ENCODE assay signal across 9 mouse cellular contexts in the genomic region with DNA sequence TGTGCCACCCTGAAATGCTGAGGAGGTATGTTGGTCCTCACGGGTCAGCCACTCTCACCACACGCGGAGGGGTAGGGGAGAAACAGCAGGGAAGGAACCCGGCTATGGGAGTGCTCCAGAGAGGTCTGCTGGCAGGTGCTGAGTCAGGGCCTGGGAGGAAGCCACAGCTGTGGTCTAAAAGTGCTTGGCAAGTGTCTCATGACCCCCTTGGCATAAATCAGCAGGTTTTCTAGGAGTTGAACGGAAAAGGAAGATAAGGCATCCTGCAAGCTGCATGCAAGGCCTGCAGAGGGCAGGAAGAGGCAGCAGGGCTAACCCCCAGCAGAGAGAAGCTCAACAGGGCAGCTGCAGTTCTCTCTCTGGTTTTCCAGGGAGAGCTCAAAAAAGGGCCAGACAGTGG. TPM values are rescaled to one million over a fixed set of nuclear protein-coding genes. Genes with fewer than 3 reads are reported as not detected.
DNase-seq lines count a peak whose midpoint lies in the region; ATAC-seq and TF ChIP-seq lines count a peak whose summit lies in the region.
"Had no signal": no experiment of that assay in that cellular context is flagged by ENCODE, and none has a peak within 500 bp of the region (broad histone marks: within the 10 kb centered on the region; RNA-seq: fewer than 3 reads in every experiment).

No protein-coding gene starts in this region.

- ATAC-seq in hindbrain, embryonic 11.5 days (ENCODE audit: low FRiP score), result no peak

- peak overlapping the region; percentile 98 for H3K27ac ChIP-seq in bone marrow macrophage, adult 2 months (ENCODE audit: insufficient read depth, low read depth, low read length)
- no peak overlapping the region for H3K27ac ChIP-seq in hindbrain, embryonic 11.5 days (ENCODE audit: low read depth, low read length)
- H3K27ac ChIP-seq: lung, embryonic 15.5 days had no signal

- peak; percentile 35 to 49 for DNase-seq in lung, adult 18-20 months
- DNase-seq in lung, postnatal 10 days, result no peak
- peak; percentile 62 for DNase-seq in kidney, adult 18-20 months
- DNase-seq in lung, postnatal 36 days, result peak; percentile 46
- DNase-seq in urinary bladder, adult 2 months (ENCODE audit: low spot score), result no peak
- no peak for DNase-seq in hindbrain, embryonic 11.5 days (ENCODE audit: low spot score)
- DNase-seq in left cerebral cortex, adult 11 months (ENCODE audit: low spot score), result no peak

- H3K4me2 ChIP-seq in hindbrain, embryonic 11.5 days (replicated peaks; ENCODE audit: low read depth, low read length), result no peak overlapping the region
- H3K4me2 ChIP-seq: lung, embryonic 15.5 days had no signal

- H3K4me1 ChIP-seq in bone marrow macrophage, adult 2 months (ENCODE audit: control insufficient read depth, insufficient read depth, low read length), result peaks cover 83% of the 10 kb centered on the region
- H3K4me1 ChIP-seq in hindbrain, embryonic 11.5 days (replicated peaks; ENCODE audit: control insufficient read depth, insufficient read depth, low read length), result peaks cover 10% of the 10 kb centered on the region; the same call in 1 of the 2 replicates

- TF ChIP-seq POLR2A in bone marrow macrophage, adult 2 months (IDR thresholded peaks at IDR 0.05; ENCODE audit: borderline replicate concordance, low read depth, low read length), result no peak

- no peak overlapping the region for H3K9ac ChIP-seq in hindbrain, embryonic 11.5 days (ENCODE audit: low read depth, low read length)
- H3K9ac ChIP-seq: lung, embryonic 15.5 days had no signal

- WGBS in hindbrain, embryonic 11.5 days, result 77% methylated on average over 5 of the region's 5 CpGs

- no peak for TF ChIP-seq CTCF in bone marrow macrophage, adult 2 months (IDR thresholded peaks at IDR 0.05; ENCODE audit: low read depth, low read length)

- no peaks in the 10 kb centered on the region for H3K27me3 ChIP-seq in hindbrain, embryonic 11.5 days (ENCODE audit: control insufficient read depth, insufficient read depth, low read length)
- H3K27me3 ChIP-seq: lung, embryonic 15.5 days had no signal

- H3K9me3 ChIP-seq in hindbrain, embryonic 11.5 days (ENCODE audit: control insufficient read depth, low read length), result no peaks in the 10 kb centered on the region
- H3K9me3 ChIP-seq: lung, embryonic 15.5 days had no signal

- peaks cover 10% of the 10 kb centered on the region; the same call in 1 of the 2 replicates for H3K36me3 ChIP-seq in hindbrain, embryonic 11.5 days (ENCODE audit: control insufficient read depth, insufficient read depth, low read length)

- H3K4me3 ChIP-seq in bone marrow macrophage, adult 2 months (ENCODE audit: insufficient read depth, low read length), result peak overlapping the region; percentile 21
- H3K4me3 ChIP-seq in hindbrain, embryonic 11.5 days (ENCODE audit: low read depth, low read length), result no peak overlapping the region
- H3K4me3 ChIP-seq: lung, embryonic 15.5 days had no signal

RNA-seq across cellular contexts. Expression of a gene that starts 5.5 kb away (rescaled TPM):
- 98.2 and 99.0 TPM in 2 replicates for polyA plus RNA-seq in bone marrow macrophage, adult 2 months (2012; ENCODE audit: insufficient read depth, insufficient read length, missing spikeins)
- 55.5 and 78.1 TPM in 2 replicates for polyA plus RNA-seq in urinary bladder, adult 2 months (2012; rRNA removed)
- 112 and 114 TPM in 2 replicates for polyA plus RNA-seq in hindbrain, embryonic 11.5 days (2014; fragmentation: Nextera tagmentation; extraction: Ambion mirVana)

RNA-seq across cellular contexts. Expression of a gene that starts 9.3 kb away (rescaled TPM):
- polyA plus RNA-seq in bone marrow macrophage, adult 2 months (2012; ENCODE audit: insufficient read depth, insufficient read length, missing spikeins), result 11.5 and 14.1 TPM in 2 replicates
- 2.1 and 2.2 TPM in 2 replicates for polyA plus RNA-seq in urinary bladder, adult 2 months (2012; rRNA removed)
- 16.1 and 18.9 TPM in 2 replicates for polyA plus RNA-seq in hindbrain, embryonic 11.5 days (2014; fragmentation: Nextera tagmentation; extraction: Ambion mirVana)

RNA-seq across cellular contexts. Expression of a gene that starts 25.4 kb away (rescaled TPM):
- polyA plus RNA-seq in bone marrow macrophage, adult 2 months (2012; ENCODE audit: insufficient read depth, insufficient read length, missing spikeins), result 41.5 and 52.8 TPM in 2 replicates
- 50.4 and 51.1 TPM in 2 replicates for polyA plus RNA-seq in urinary bladder, adult 2 months (2012; rRNA removed)
- 141 and 163 TPM in 2 replicates for polyA plus RNA-seq in hindbrain, embryonic 11.5 days (2014; fragmentation: Nextera tagmentation; extraction: Ambion mirVana)

RNA-seq across cellular contexts. Expression of a gene that starts 25.5 kb away (rescaled TPM):
- polyA plus RNA-seq in bone marrow macrophage, adult 2 months (2012; ENCODE audit: insufficient read depth, insufficient read length, missing spikeins), result 0.98 and 1.5 TPM in 2 replicates
- 29.6 and 38.6 TPM in 2 replicates for polyA plus RNA-seq in urinary bladder, adult 2 months (2012; rRNA removed)
- 5.1 and 6.3 TPM in 2 replicates for polyA plus RNA-seq in hindbrain, embryonic 11.5 days (2014; fragmentation: Nextera tagmentation; extraction: Ambion mirVana)

RNA-seq across cellular contexts. Expression of a gene that starts 43.9 kb away (rescaled TPM):
- 55.7 and 67.6 TPM in 2 replicates for polyA plus RNA-seq in bone marrow macrophage, adult 2 months (2012; ENCODE audit: insufficient read depth, insufficient read length, missing spikeins)
- 62.3 and 62.7 TPM in 2 replicates for polyA plus RNA-seq in urinary bladder, adult 2 months (2012; rRNA removed)
- polyA plus RNA-seq in hindbrain, embryonic 11.5 days (2014; fragmentation: Nextera tagmentation; extraction: Ambion mirVana), result 50.6 and 51.1 TPM in 2 replicates

Comparison
In these comparisons a context has a peak if more than half of its experiments do, and no peak if none do; other contexts are left out.
1. DNase-seq: peak in lung, adult 18-20 months (2 of 2), kidney, adult 18-20 months (single experiment) and lung, postnatal 36 days (single experiment); none in lung, postnatal 10 days (single experiment), urinary bladder, adult 2 months (single experiment), hindbrain, embryonic 11.5 days (single experiment) and left cerebral cortex, adult 11 months (single experiment).